Mouse (Mus musculus) CH12.LX (cell line): ENCODE results near the gene Gstp2. TPM values are rescaled to one million over a fixed set of nuclear protein-coding genes. Genes with fewer than 3 reads are reported as not detected.

Experiments used
- DNase-seq: peaks from one replicate; pipeline ENCODE4 v3.0.0-alpha.2; 2013; ENCODE audit errors: extremely low read depth
- H3K27ac ChIP-seq: 2 replicates; pipeline ENCODE4 v1.5.1; 2012; ENCODE audit warnings: low read depth, mild to moderate bottlenecking, control low read depth, moderate library complexity; ENCODE audit not compliant: insufficient read depth
- H3K27me3 ChIP-seq: replicated peaks from 2 replicates; pipeline ENCODE3; 2012; ENCODE audit warnings: inconsistent platforms
- H3K36me3 ChIP-seq, 2 experiments: replicated peaks in 1 of 2; 2 replicates each; pipeline versions ENCODE3 to v1.6.1; 2012; ENCODE audit warnings: inconsistent platforms in 1 of 2, low read length in 1 of 2, mild to moderate bottlenecking in 1 of 2, mixed read lengths in 1 of 2, moderate library complexity in 1 of 2; ENCODE audit not compliant: control insufficient read depth in 1 of 2, insufficient read depth in 1 of 2
- H3K4me1 ChIP-seq, 2 experiments: 2 replicates each; pipeline ENCODE4 v1.6.1; 2012; ENCODE audit warnings: inconsistent platforms in 1 of 2, moderate library complexity in 1 of 2; ENCODE audit not compliant: insufficient read depth in 2 of 2, control insufficient read depth in 1 of 2
- H3K4me2 ChIP-seq: 2 replicates; pipeline ENCODE4 v1.6.1; 2012; ENCODE audit warnings: low read depth, mild to moderate bottlenecking, control low read depth; ENCODE audit not compliant: poor library complexity, insufficient read depth, severe bottlenecking
- H3K4me3 ChIP-seq, 3 experiments: fragments of 150-350 bp in 1 of 3; sonication (generic) in 1 of 3; replicated peaks in 1 of 3; 2 replicates each; pipeline versions ENCODE3 to v1.5.1; 2011 to 2012; ENCODE audit warnings: low read depth in 2 of 3, low read length in 2 of 3, mild to moderate bottlenecking in 2 of 3, moderate library complexity in 2 of 3, control low read depth in 1 of 3, improper control_type of control experiment in 1 of 3, inconsistent platforms in 1 of 3, mixed read lengths in 1 of 3; ENCODE audit not compliant: poor library complexity in 1 of 3
- H3K79me2 ChIP-seq: replicated peaks from 2 replicates; pipeline ENCODE4 v1.6.1; 2012; ENCODE audit warnings: mild to moderate bottlenecking, moderate library complexity; ENCODE audit not compliant: control insufficient read depth, poor library complexity, insufficient read depth, severe bottlenecking; ENCODE audit errors: extremely low read depth
- H3K9ac ChIP-seq: 2 replicates; pipeline ENCODE4 v1.6.1; 2012; ENCODE audit warnings: low read depth, mild to moderate bottlenecking, control low read depth, moderate library complexity; ENCODE audit not compliant: insufficient read depth
- H3K9me3 ChIP-seq: replicated peaks from 2 replicates; pipeline ENCODE3; 2012; ENCODE audit warnings: low read length, inconsistent platforms, mixed read lengths
- CHD1 ChIP-seq: IDR thresholded peaks from 2 replicates; pipeline ENCODE4 v1.6.1; 2012; ENCODE audit warnings: low read depth, low read length, improper control_type of control experiment, inconsistent platforms
- CHD2 ChIP-seq: IDR thresholded peaks from 2 replicates; pipeline ENCODE4 v1.6.1; 2011; ENCODE audit warnings: low read length, improper control_type of control experiment
- CTCF ChIP-seq, 2 experiments: IDR thresholded peaks in 1 of 2; conservative IDR thresholded peaks in 1 of 2; 2 replicates each; pipeline ENCODE4 v1.5.1; 2011 to 2012; ENCODE audit warnings: low read depth in 2 of 2, low read length in 2 of 2, improper control_type of control experiment in 1 of 2, inconsistent platforms in 1 of 2, mild to moderate bottlenecking in 1 of 2, moderate library complexity in 1 of 2
- ELF1 ChIP-seq: IDR thresholded peaks from 2 replicates; pipeline ENCODE4 v1.6.1; 2014; ENCODE audit warnings: low read depth, mild to moderate bottlenecking, inconsistent platforms, low read length, improper control_type of control experiment
- EP300 ChIP-seq: IDR thresholded peaks from 2 replicates; pipeline ENCODE4 v1.6.1; 2011; ENCODE audit warnings: low read length, improper control_type of control experiment
- GABPA ChIP-seq: IDR thresholded peaks from 2 replicates; pipeline ENCODE4 v1.6.1; 2012; ENCODE audit warnings: low read depth, low read length, improper control_type of control experiment, inconsistent platforms; ENCODE audit not compliant: insufficient replicate concordance
- HCFC1 ChIP-seq: IDR thresholded peaks from 2 replicates; pipeline ENCODE4 v1.6.1; 2012; ENCODE audit warnings: low read depth, mild to moderate bottlenecking, inconsistent platforms, low read length, improper control_type of control experiment
- IRF4 ChIP-seq: IDR thresholded peaks from 2 replicates; pipeline ENCODE4 v1.6.1; 2014; ENCODE audit warnings: low read depth, mild to moderate bottlenecking, inconsistent platforms, low read length, improper control_type of control experiment
- JUN ChIP-seq: IDR thresholded peaks from 2 replicates; pipeline ENCODE4 v1.6.1; 2011; ENCODE audit warnings: low read depth, mild to moderate bottlenecking, low read length, improper control_type of control experiment, moderate library complexity; ENCODE audit not compliant: insufficient read depth
- KAT2A ChIP-seq: IDR thresholded peaks from 2 replicates; pipeline ENCODE4 v1.6.1; 2012; ENCODE audit warnings: low read length, improper control_type of control experiment, inconsistent platforms; ENCODE audit not compliant: insufficient replicate concordance
- MAFK ChIP-seq: IDR thresholded peaks from 2 replicates; pipeline ENCODE4 v1.6.1; 2011; ENCODE audit warnings: low read length, improper control_type of control experiment; ENCODE audit not compliant: insufficient replicate concordance
- MAX ChIP-seq: IDR thresholded peaks from 2 replicates; pipeline ENCODE4 v1.6.1; 2011; ENCODE audit warnings: low read length, improper control_type of control experiment
- MAZ ChIP-seq: IDR thresholded peaks from 2 replicates; pipeline ENCODE4 v1.6.1; 2012; ENCODE audit warnings: low read depth, mild to moderate bottlenecking, inconsistent platforms, low read length, improper control_type of control experiment, moderate library complexity
- MEF2A ChIP-seq: IDR thresholded peaks from 2 replicates; pipeline ENCODE4 v1.6.1; 2014; ENCODE audit warnings: low read depth, mild to moderate bottlenecking, inconsistent platforms, low read length, improper control_type of control experiment, borderline replicate concordance
- MXI1 ChIP-seq: IDR thresholded peaks from 2 replicates; pipeline ENCODE4 v1.6.1; 2011; ENCODE audit warnings: mild to moderate bottlenecking, low read depth, low read length, improper control_type of control experiment
- MYC ChIP-seq: IDR thresholded peaks from 2 replicates; pipeline ENCODE4 v1.6.1; 2011; ENCODE audit warnings: low read depth, mild to moderate bottlenecking, improper control_type of control experiment, low read length
- NRF1 ChIP-seq: IDR thresholded peaks from 2 replicates; pipeline ENCODE4 v1.6.1; 2014; ENCODE audit warnings: low read depth, mild to moderate bottlenecking, inconsistent platforms, low read length, improper control_type of control experiment, moderate library complexity
- POLR2A ChIP-seq: IDR thresholded peaks from 2 replicates; pipeline ENCODE4 v1.6.1; 2011; ENCODE audit warnings: low read depth, mild to moderate bottlenecking, improper control_type of control experiment, low read length
- POLR2AphosphoS2 ChIP-seq: IDR thresholded peaks from 2 replicates; pipeline ENCODE4 v1.6.1; 2011; ENCODE audit warnings: low read depth, low read length, improper control_type of control experiment
- RAD21 ChIP-seq: IDR thresholded peaks from 2 replicates; pipeline ENCODE4 v1.6.1; 2011; ENCODE audit warnings: low read depth, mild to moderate bottlenecking, low read length, improper control_type of control experiment, moderate library complexity
- RCOR1 ChIP-seq: conservative IDR thresholded peaks from 2 replicates; pipeline ENCODE4 v1.6.1; 2012; ENCODE audit warnings: low read depth, mild to moderate bottlenecking, inconsistent platforms, low read length, improper control_type of control experiment
- SIN3A ChIP-seq: IDR thresholded peaks from 2 replicates; pipeline ENCODE4 v1.6.1; 2012; ENCODE audit warnings: low read length, improper control_type of control experiment, inconsistent platforms
- TCF12 ChIP-seq: IDR thresholded peaks from 2 replicates; pipeline ENCODE4 v1.6.1; 2014; ENCODE audit warnings: low read depth, mild to moderate bottlenecking, inconsistent platforms, low read length, improper control_type of control experiment
- UBTF ChIP-seq: IDR thresholded peaks from 2 replicates; pipeline ENCODE4 v1.6.1; 2012; ENCODE audit warnings: low read depth, mild to moderate bottlenecking, inconsistent platforms, low read length, improper control_type of control experiment, moderate library complexity
- USF1 ChIP-seq: IDR thresholded peaks from 2 replicates; pipeline ENCODE4 v1.6.1; 2014; ENCODE audit warnings: low read depth, mild to moderate bottlenecking, inconsistent platforms, low read length, improper control_type of control experiment
- USF2 ChIP-seq: conservative IDR thresholded peaks from 2 replicates; pipeline ENCODE4 v1.6.1; 2011; ENCODE audit warnings: low read depth, low read length, improper control_type of control experiment
- ZC3H11A ChIP-seq: IDR thresholded peaks from 2 replicates; pipeline ENCODE4 v1.6.1; 2012; ENCODE audit warnings: low read depth, mild to moderate bottlenecking, inconsistent platforms, low read length, improper control_type of control experiment
- ZKSCAN1 ChIP-seq: IDR thresholded peaks from 2 replicates; pipeline ENCODE4 v1.6.1; 2012; ENCODE audit warnings: low read depth, inconsistent platforms, low read length, improper control_type of control experiment, borderline replicate concordance
- ZMIZ1 ChIP-seq: IDR thresholded peaks from 2 replicates; pipeline ENCODE4 v1.6.1; 2012; ENCODE audit warnings: low read depth, mild to moderate bottlenecking, inconsistent platforms, low read length, improper control_type of control experiment
- ZNF384 ChIP-seq: IDR thresholded peaks from 2 replicates; pipeline ENCODE4 v1.6.1; 2012; ENCODE audit warnings: low read depth, low read length, improper control_type of control experiment, inconsistent platforms
- dilution Hi-C: fragments of 300-500 bp; cut with MboI; formaldehyde crosslinking; loops from 2 replicates; pipeline ENCODE4 v1.14.3; 2020; ENCODE audit warnings: low sequenced_read_pairs; ENCODE audit not compliant: extremely low pct_unique_long_range_greater_than_20kb, extremely low pct_ligation_motif_present
- in situ Hi-C: fragments of 300-500 bp; cut with MboI; formaldehyde crosslinking; loops from 3 replicates; pipeline ENCODE4 v1.14.3; 2019; ENCODE audit warnings: low sequenced_read_pairs, low pct_ligation_motif_present, low pct_unique_long_range_greater_than_20kb, mixed read lengths
- polyA plus RNA-seq: library from polyadenylated mRNA; unstranded; fragments of >175 nt; gene quantifications from 2 replicates; pipeline ENCODE4 v1.2.1, GENCODE M21; 2012; ENCODE audit warnings: low read depth; ENCODE audit not compliant: insufficient read length
- total RNA-seq, 2 experiments: library from RNA; depleted of rRNA; stranded (reverse); fragments of 300-350 nt in 1 of 2; fragments of >200 nt in 1 of 2; gene quantifications; 2 replicates each; pipeline ENCODE4 v1.2.3; 2012 to 2014

Gene Gstp2
- total and polyA plus RNA-seq, 3 experiments = 1.4 to 21.1 TPM; not detected in 1

DNA sequence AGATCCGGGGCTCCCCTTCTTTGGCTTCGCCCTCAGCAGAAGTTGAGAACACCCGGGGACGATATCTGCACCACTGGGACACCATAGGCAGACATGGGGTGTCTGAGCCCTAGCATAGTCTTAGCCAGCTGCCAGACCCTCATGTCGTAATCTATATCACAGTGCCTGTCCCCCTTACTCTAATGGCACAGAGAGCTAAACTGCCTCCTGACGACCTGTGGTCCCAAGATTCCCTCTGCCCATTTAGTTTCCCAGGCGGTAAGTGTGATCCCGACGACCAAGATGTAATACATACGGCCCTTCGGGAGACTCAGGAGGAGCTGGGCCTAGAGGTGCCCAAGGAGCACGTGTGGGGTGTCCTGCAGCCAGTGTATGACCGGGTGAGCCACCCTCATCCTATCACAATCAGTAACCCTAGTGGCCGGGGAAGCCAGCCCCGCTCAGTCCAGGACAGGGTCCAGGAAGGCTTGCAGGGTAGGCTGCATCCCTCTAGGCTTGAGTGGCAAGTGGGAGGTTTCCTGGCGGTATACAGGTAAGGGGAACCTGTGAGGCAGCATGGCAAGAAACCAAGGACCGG lies 44.8 kb downstream of the Gstp2 start:
- peaks cover 12 to 40% of the 10 kb centered on the region in 2 experiments for H3K36me3 ChIP-seq
- dilution Hi-C loops = no loop called here
- no peak overlapping the region for H3K27ac ChIP-seq
- H3K9ac ChIP-seq = peak overlapping the region; percentile 57
- DNase-seq = no peak
- in situ Hi-C loops = no loop called here
- H3K9me3 ChIP-seq = no peaks in the 10 kb centered on the region
- peak overlapping the region; percentile 48 for H3K4me2 ChIP-seq
- H3K4me3 ChIP-seq = peak overlapping the region; percentile 75 to 84 (median 83)
- peaks cover 9% of the 10 kb centered on the region for H3K27me3 ChIP-seq
- TF ChIP-seq ELF1 (no peak), MAFK (no peak), RCOR1 (no peak), ZKSCAN1 (no peak), POLR2A (no peak), GABPA (no peak), MEF2A (no peak)
- H3K79me2 ChIP-seq = no peaks in the 10 kb centered on the region
- peaks cover 11 to 23% of the 10 kb centered on the region in 2 experiments for H3K4me1 ChIP-seq

DNA sequence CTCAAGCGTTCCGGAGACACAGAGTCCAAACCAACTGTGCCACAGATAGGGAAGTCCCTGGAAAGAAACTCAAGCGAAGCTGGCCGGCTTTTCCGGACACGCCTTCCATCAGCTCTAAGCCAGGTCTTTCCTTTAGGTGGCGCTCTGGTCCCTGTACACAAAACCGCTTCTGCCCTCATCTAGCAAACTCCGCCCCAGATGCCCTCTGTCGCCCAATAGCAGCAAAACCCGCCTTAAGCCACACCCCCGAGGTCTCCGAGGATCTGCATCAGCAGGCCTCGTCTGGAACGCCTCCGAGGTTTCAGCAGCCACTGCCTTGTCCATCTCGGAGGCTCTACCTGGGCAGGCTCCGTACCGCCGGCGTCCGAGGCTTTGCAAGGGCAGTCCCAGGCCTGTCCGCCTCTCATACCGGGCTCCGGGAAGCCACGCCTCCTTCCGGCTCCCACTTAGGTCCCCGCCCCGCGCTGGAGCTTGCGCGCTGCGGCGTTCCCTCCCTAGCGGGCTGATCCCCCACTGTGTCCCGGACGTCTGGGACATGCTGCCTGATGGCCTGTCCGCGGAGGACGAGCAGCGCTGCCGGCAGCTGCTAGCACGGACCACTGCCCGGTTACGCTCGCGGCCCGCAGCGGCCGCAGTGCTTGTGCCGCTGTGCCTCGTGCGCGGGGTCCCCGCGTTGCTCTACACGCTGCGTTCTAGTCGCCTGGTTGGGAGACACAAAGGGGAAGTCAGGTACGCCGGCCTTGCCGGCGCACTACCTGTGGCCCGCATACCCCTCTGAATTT lies 45.5 kb downstream of the Gstp2 start, which contains the start of the genes Nudt8 and Gm49405:
Nudt8 (plus strand) TSS at position 462 of the 782 bp plus-strand sequence.
Gm49405 (plus strand) TSS at position 508 of the 782 bp plus-strand sequence.
- dilution Hi-C loops (no loop called here), in situ Hi-C loops (no loop called here)
- H3K4me1 ChIP-seq = peaks cover 11 to 23% of the 10 kb centered on the region in 2 experiments
- TF ChIP-seq HCFC1 = peak; percentile 68
- TF ChIP-seq GABPA = no peak
- TF ChIP-seq ELF1 = peak; percentile 66
- TF ChIP-seq MAZ = peak; percentile 39; the same call in 1 of the 2 replicates
- TF ChIP-seq CHD2 = no peak
- TF ChIP-seq IRF4 = peak; percentile 53; the same call in 1 of the 2 replicates
- no peak for TF ChIP-seq ZC3H11A
- peak; percentile 90 for TF ChIP-seq POLR2AphosphoS2
- 0 out of 2 replicates have a peak, but pooled peaks have one; percentile 47 for TF ChIP-seq CHD1
- TF ChIP-seq SIN3A = peak; percentile 83
- TF ChIP-seq MAFK = no peak
- TF ChIP-seq MAX = peak; percentile 51; the same call in 1 of the 2 replicates
- no peak for TF ChIP-seq ZNF384
- peak; percentile 44; the same call in 1 of the 2 replicates for TF ChIP-seq TCF12
- TF ChIP-seq USF1 = no peak
- no peak for TF ChIP-seq JUN
- peak; percentile 79 for TF ChIP-seq MYC
- TF ChIP-seq CTCF (conservative IDR thresholded peaks at IDR 0.05 in 1 of 2, IDR thresholded peaks at IDR 0.05 in 1 of 2; ENCODE audit: low read depth in 2 of 2, low read length in 2 of 2) = peak; percentile 44 to 83; a peak in 3 of 4 replicates
- TF ChIP-seq EP300 = no peak
- TF ChIP-seq NRF1 = peak; percentile 88
- 0 out of 2 replicates have a peak, but pooled peaks have one; percentile 38 for TF ChIP-seq RCOR1
- TF ChIP-seq MXI1 = peak; percentile 69
- TF ChIP-seq ZMIZ1 = peak; percentile 82
- TF ChIP-seq KAT2A = 0 out of 2 replicates have a peak, but pooled peaks have one; percentile 38
- no peak for TF ChIP-seq USF2
- peak; percentile 66; the same call in 1 of the 2 replicates for TF ChIP-seq UBTF
- peak; percentile 56 for TF ChIP-seq RAD21

More for the DNA sequence above, 45.5 kb downstream of the Gstp2 start, which contains the start of the genes Nudt8 and Gm49405:
- H3K79me2 ChIP-seq = no peaks in the 10 kb centered on the region
- peaks cover 16% of the 10 kb centered on the region for H3K27me3 ChIP-seq
- H3K9ac ChIP-seq = peak within 1 kb of the TSS; percentile 70
- peak within 1 kb of the TSS; percentile 85 for H3K4me2 ChIP-seq
- peaks cover 9 to 34% of the 10 kb centered on the region in 2 experiments for H3K36me3 ChIP-seq
- no peaks in the 10 kb centered on the region for H3K9me3 ChIP-seq
- DNase-seq = peak; percentile 99
- peak within 1 kb of the TSS; percentile 75 to 84 (median 83) for H3K4me3 ChIP-seq
- H3K27ac ChIP-seq = peak within 1 kb of the TSS; percentile 89
